Mouse (Mus musculus) spleen, adult 18-20 months (tissue): ENCODE data around the gene Slc25a10.

ENCODE experiments used
- DNase-seq, 2 experiments: peaks; one replicate each; pipeline ENCODE4 v3.0.0; 2022; ENCODE audit warnings: mixed read lengths in 2 of 2

Slc25a10 gene

GRCm38 (mm10) chr11:120485251-120485650 lies 6.4 kb upstream of the Slc25a10 start:
- no peak for DNase-seq

GRCm38 (mm10) chr11:120488516-120488915 lies 3.1 kb upstream of the Slc25a10 start:
- no peak for DNase-seq

DNA sequence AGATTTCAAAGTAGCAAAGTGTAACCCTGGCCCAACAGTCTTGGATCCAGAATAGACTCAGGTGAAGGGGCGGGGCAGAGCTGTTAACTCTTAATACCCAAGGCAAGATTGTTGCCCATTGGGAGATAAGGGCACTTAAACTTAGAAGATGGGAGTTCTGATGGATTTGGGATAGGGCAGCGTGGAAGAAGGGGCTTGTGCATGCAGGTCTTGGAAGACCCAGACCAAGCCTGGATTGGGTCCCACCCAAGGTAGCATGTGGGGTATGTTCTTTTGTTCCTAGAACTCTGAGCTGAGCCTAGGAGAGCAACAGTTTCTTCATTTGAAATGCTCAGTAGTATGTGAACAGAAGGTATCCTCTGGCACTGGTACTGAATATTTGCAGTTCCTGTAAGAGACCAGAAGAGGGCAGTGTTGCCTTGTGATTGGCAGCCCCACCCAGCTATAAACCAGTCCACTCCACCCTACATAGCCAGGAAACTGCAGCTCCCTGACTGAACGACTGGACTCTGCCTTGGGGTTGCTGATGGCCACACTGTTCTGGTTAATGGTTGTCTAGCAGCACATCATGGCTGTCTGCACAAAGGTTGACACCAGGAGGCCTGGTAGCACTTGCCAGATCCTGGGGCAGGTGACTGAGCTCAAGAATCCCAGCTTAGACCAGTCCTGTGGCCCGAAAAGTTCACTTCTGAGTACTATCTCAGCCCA lies 2.4 kb upstream of the Slc25a10 start:
- peak in 1 of 2 experiments; percentile 45 for DNase-seq

DNA sequence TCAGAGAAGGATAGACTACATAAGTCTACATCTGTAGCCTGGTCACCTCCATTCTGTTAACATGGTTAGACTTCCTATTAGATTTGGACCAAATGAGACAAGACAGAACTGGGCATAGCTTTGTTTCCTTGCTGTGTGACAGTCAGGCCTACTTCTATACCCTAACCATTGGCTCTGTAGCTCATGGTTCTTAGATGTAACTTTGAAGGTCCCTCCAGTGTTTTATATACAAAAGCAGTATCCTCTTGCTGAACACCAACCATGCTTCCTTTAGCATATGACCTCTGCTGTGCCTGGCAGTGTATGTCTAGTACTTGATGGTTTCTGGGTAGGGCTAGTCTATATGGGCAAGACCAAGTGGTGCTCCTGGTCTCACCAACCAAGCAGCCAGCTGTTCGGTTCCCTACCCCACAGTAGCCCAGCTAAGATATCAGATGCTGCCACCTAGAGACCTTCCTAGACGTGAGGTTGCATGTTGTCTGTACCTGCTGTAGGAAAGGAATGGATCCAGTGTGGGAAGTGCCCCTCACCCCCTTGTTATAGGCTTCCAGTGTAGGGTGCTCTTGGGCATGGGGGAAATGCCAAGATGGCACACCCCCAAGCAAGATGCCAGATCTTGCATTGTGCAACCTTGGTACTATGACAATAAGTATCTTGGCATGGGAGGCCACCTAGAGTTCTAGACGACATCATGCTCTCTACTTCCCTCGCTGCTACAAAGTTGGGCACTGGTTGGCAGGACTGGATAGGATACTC lies 1.2 kb upstream of the Slc25a10 start:
- DNase-seq, result no peak

DNA sequence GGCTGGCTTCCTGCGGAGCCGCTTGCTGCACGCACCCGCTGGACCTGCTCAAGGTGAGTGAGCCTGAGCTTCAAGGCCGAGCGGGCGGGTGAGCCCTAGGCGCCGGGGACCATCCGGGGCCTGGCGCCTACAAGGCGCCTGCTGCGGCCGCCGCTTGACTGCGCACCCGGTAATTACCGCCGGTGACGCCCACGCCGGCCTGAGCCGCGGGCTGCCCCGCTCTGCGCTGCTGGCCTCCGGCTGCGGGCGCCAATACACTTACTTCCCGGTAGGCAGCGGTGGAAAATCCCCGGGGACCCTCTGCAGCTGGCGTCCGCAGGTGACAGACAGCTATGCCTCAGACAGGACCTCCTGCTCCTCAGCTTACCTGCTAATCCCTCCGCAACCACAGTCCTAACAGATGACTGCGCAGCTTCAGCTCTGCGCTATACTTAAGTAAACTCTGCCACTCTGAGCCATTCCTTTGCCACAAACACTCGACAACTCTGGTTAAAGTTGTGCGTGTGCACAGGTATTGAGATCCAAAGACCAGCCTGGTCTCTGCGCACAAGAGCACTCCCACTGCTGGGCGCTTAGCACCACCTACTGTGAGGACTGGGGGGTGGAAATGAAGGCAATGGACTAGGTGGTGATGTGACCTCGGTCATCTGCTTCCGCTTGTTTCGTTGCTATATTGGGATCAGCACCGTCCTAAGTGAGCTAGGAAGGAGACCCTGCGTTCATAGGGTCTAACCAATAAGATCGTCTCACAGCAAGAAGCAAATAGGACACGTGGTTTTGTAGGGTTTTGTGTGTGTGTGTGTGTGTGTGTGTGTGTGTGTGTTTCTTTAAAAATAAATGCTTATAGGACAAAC lies 611 bp downstream of the Slc25a10 start:
- DNase-seq, result peak; percentile 20 to 37

GRCm38 (mm10) chr11:120492878-120493203 lies 1.2 kb downstream of the Slc25a10 start:
- no peak for DNase-seq

DNA sequence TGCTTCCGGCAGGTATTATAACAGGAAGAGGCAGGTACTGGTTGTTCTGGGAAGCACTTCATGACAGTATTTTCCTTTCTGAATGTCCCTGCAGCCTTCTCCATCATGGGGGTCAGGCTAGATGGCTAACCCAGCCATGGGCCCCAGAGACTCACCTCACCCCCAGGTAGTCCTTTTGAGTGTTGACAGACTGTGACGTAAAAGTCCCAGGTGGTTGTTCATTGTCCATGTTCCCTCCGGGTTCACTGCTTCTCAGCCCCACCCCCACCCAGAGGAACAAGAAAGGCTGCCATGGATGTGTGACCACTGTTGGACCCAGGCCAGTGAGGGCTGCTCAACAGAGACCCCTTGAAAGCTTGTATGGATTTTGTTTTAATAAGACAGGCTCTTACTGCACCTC lies 1.7 kb downstream of the Slc25a10 start:
- no peak for DNase-seq

DNA sequence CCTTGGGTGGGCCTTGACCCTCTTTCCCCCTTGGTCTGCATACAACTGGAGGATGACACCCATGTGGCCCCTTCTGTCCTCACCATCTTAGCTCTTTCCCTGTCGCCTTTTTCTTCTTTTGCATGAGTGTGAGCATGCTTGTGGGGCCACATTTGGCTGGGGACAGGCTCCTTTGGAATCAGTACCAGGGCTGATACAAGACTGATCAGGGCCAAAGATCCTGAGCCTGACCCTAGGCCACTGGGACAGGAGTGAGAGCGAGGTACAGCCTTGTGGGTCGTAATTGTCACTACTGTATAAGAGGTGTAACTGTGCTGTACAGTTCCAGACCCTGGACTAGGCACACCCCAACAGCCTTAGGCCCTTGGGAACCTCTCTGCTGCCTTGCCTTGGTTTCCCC lies 2.3 kb downstream of the Slc25a10 start:
- no peak for DNase-seq

GRCm38 (mm10) chr11:120497436-120497835 lies 5.8 kb downstream of the Slc25a10 start:
- DNase-seq, result no peak

DNA sequence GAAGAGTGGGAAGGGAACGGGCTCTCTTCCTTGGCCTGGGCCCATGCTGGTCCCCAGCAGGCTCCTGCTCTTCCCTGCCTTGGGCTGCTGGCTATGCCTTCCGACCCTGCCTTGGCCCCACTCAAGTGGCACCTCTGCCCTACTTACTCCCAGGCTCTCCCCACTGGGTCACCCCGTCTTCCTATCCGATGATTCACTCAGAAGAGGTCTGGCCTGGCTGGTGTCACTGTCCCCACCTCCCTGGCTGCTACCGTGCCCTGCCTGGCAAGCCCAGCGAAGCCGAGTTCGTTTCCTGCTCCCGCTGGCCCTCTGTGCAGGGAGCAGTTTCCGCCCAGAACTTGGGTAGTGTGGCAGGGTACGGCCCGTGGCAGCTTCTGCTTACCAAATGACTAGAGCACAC lies 6.6 kb downstream of the Slc25a10 start:
- DNase-seq, result no peak

DNA sequence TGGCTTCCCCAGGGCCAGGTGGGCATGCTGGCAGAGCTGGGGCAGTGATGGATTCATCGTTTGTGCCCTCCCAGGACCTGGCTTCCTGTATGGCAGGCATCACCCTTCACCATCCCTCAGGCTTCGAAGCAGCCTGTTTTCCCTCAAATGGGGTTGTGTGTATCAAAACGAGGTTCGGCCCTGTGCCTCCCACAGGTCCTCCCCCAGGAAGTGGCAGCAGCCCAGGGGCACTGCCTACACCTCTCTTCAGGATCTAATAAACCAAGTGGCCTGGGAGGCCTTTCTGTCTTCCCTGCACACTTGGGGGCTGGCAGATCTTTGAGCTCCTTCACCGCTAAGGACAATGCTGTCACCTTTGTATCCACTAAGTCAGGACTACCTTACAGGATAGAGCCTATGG lies 7.3 kb downstream of the Slc25a10 start:
- no peak for DNase-seq

- no peak for DNase-seq
Measured at GRCm38 (mm10) chr11:120499894-120500293, 8.3 kb downstream of the Slc25a10 start.

- DNase-seq, result no peak
Measured at GRCm38 (mm10) chr11:120500357-120500756, 8.7 kb downstream of the Slc25a10 start.

- no peak for DNase-seq
Measured at GRCm38 (mm10) chr11:120501018-120501417, 9.4 kb downstream of the Slc25a10 start.

DNA sequence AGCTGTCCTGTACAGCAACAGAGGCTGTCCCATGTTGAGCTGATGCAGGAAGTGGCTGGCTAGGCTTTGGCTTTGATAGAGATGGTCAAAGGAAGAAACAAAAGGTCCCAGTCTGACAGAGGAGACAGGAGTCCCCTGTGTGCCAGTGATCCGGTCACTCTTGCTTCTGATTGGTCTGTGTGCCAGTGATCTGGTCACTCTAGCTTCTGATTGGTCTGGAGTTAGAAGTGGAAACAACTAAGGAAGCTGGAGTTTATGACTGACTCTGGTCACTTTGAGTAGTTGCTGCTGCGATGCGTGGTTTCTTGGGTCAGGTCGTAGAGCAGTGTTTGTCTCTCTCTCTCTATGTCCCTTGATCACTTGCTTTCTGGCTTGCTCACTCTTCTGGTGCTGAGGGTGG lies 10.1 kb downstream of the Slc25a10 start:
- no peak for DNase-seq

DNA sequence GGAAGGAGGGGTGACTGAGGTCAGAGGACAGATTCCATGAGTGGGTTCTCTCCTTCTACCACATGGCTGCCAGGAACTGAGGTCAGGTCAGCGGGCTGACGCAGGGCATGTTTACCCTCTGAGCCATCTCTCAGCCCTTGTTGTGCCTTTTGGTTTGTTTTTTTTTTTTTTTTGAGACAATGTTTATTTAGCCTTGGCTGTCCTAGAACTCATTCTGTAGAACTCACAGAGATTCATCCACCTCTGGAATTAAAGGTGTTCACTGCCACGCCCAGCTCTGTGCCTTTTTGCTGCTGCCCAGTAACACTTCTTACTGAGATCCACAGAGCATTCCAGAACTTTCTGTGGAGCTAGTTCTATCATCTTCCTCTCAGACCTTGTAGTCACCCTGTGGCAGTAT lies 14.0 kb downstream of the Slc25a10 start:
- DNase-seq, result no peak

DNA sequence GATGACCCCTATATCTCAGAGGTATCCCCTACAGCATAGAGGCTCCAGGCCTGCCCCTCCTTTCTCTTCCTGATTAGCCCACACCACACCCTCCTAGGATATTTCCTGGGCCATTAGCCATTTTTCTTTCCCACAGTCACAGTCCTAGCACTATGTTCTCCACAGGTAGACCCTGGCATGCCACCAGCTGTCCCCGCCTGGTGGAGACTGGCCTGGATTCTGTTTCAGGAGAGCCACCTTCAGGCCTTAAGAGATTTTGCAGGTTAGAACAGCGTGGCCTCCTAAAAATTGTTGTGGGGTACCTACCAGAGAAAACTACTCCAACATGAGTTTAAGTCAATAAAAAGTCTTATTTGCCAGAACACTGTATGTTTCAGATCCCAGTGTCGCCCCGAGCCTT lies 15.3 kb downstream of the Slc25a10 start:
- DNase-seq, result no peak

GRCm38 (mm10) chr11:120507611-120508289 lies 16.1 kb downstream of the Slc25a10 start:
- no peak for DNase-seq

- DNase-seq, result no peak
Measured at GRCm38 (mm10) chr11:120508290-120508870, 16.7 kb downstream of the Slc25a10 start.

- no peak for DNase-seq
Measured at GRCm38 (mm10) chr11:120509940-120510339, 18.3 kb downstream of the Slc25a10 start.

DNA sequence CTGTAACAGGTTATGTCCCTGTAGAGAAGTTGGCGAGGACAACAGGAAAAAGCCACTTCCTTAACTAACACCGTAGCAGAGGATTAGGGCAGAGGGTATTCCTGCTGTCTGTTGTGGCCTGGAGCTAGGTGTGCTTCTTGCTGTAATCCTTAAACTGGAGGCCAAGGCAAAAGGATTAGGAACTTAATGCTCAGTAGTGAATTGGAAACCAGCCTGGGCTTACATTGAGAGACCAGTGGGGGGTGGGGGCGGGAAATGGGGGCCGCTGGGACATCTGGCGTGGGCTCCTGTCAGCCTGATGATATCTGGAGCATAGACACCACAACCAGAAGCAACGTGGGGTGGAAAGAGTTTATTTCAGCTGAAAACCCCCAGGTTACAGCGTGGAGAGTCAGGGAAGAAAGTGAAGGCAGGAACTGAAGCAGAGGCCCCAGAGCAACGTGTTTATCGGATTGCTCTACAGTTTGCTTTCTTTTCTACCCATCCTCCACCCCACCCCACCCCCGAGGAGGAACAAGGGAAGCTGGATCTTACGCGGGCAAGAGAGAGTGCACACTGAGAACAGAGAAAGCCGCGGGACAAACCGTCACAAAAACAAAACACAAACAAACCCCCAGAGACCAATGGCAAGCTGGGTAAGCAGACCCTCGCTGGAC lies 18.9 kb downstream of the Slc25a10 start:
- no peak for DNase-seq
